Mouse (Mus musculus) stomach, embryonic 14.5 days (tissue): ENCODE measurements around the gene Susd6. TPM values are rescaled to one million over a fixed set of nuclear protein-coding genes. Genes with fewer than 3 reads are reported as not detected.
A peak's percentile ranks its signal among the peaks of the same experiment; 100 is the strongest.

Experiments
- ATAC-seq: fragments of 200-750 bp; cut with Nextera tagmentation; 2 replicates; pipeline ENCODE4 v1.8.0; 2017; ENCODE audit warnings: low read depth, moderate TSS enrichment; ENCODE audit not compliant: insufficient number of reproducible peaks, insufficient read depth, low FRiP score
- H3K27ac ChIP-seq: fragments of 300-500 bp; sonication (generic); 2 replicates; pipeline ENCODE4 v1.5.1; 2014; ENCODE audit warnings: mild to moderate bottlenecking, low read length, moderate library complexity, mixed read lengths
- H3K27me3 ChIP-seq: fragments of 300-500 bp; sonication (generic); 2 replicates; pipeline ENCODE4 v1.6.1; 2014; ENCODE audit warnings: low read length, control low read depth, mixed read lengths; ENCODE audit not compliant: control insufficient read depth, insufficient read depth
- H3K36me3 ChIP-seq: fragments of 300-500 bp; sonication (generic); 2 replicates; pipeline ENCODE4 v1.6.1; 2014; ENCODE audit warnings: mild to moderate bottlenecking, control low read depth, low read length, moderate library complexity, mixed read lengths; ENCODE audit not compliant: control insufficient read depth, insufficient read depth
- H3K4me1 ChIP-seq: fragments of 300-500 bp; sonication (generic); 2 replicates; pipeline ENCODE4 v1.6.1; 2014; ENCODE audit warnings: low read length, control low read depth, mixed read lengths; ENCODE audit not compliant: control insufficient read depth, insufficient read depth
- H3K4me2 ChIP-seq: fragments of 300-500 bp; sonication (generic); replicated peaks from 2 replicates; pipeline ENCODE4 v1.6.1; 2014; ENCODE audit warnings: low read depth, low read length, control low read depth
- H3K4me3 ChIP-seq: fragments of 300-500 bp; sonication (generic); 2 replicates; pipeline ENCODE4 v1.5.1; 2014; ENCODE audit warnings: low read depth, low read length, control low read depth
- H3K9ac ChIP-seq: fragments of 300-500 bp; sonication (generic); replicated peaks from 2 replicates; pipeline ENCODE4 v1.6.1; 2014; ENCODE audit warnings: low read depth, mild to moderate bottlenecking, control low read depth, low read length, moderate library complexity, mixed read lengths
- H3K9me3 ChIP-seq: fragments of 300-500 bp; sonication (generic); 2 replicates; pipeline ENCODE4 v1.6.1; 2016; ENCODE audit warnings: low read depth, low read length, control low read depth; ENCODE audit not compliant: control insufficient read depth
- WGBS: fragments of 180-500 bp; shearing (Covaris S2); extraction: QIAGEN DNeasy Blood & Tissue Kit; methylation state at CpG from one replicate; pipeline ENCODE4 v1.1.7; 2014; 5-methylcytosine and 5-hydroxymethylcytosine counted together
- polyA plus RNA-seq: library from polyadenylated mRNA; unstranded; fragments of >200 nt; fragmentation: Nextera tagmentation; extraction: Ambion mirVana; gene quantifications from 2 replicates; pipeline ENCODE4 v1.2.1, GENCODE M21; 2014

The Susd6 gene
- polyA plus RNA-seq, 1 experiment from 2014 or later, result 20.8 TPM

DNA sequence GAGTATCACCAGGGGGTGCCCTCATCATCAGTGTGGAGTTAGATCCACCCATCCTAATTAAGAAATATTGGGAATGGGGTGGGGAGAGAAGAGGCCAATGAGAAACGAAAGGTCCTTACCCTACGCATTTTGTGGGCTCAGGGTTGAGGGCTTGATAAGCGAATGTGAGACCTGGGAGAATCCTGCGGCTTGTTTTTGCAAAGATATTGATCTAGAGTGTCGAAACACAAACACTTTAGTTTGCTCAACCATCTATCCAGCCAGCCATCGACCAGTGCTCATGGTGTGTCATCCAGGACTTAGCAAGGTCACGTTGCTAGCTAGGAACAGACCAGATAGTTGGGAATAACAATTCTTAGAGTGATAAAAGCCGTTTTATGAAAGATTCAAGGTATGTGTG, 119.3 kb downstream of the Susd6 start:
- Histone ChIP-seq H3K36me3 (no peaks in the 10 kb centered on the region), H3K27me3 (no peaks in the 10 kb centered on the region), H3K4me1 (no peaks in the 10 kb centered on the region), H3K9ac (no peak overlapping the region), H3K4me2 (no peak overlapping the region), H3K27ac (no peak overlapping the region), H3K9me3 (no peaks in the 10 kb centered on the region), H3K4me3 (no peak overlapping the region)
- WGBS, result 75% methylated on average over 8 of the region's 8 CpGs
- no peak for ATAC-seq

DNA sequence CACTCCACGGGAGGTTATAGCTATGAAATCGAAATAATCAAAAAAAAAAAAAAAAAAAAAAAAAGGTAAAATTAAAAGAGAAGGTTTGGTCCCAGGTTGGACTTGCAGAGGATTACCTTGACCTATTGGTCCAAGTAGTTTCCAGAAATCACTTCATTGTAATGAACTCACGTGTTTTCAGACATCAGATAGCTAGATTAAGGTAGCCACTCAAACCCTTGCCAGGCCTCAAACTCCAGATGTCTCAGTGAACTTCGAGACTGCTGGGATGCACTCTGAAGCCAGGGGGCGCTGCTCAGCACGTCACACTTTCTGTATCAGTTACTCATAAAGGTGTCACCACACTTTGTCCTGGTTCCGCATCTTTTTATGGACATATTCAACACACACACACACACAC, 127.5 kb downstream of the Susd6 start:
- Histone ChIP-seq H3K27ac (no peak overlapping the region), H3K4me3 (no peak overlapping the region), H3K9me3 (no peaks in the 10 kb centered on the region), H3K27me3 (no peaks in the 10 kb centered on the region), H3K4me2 (no peak overlapping the region), H3K36me3 (no peaks in the 10 kb centered on the region), H3K4me1 (no peaks in the 10 kb centered on the region), H3K9ac (no peak overlapping the region)
- ATAC-seq, result no peak
- WGBS, result 55% methylated on average over 7 of the region's 7 CpGs

DNA sequence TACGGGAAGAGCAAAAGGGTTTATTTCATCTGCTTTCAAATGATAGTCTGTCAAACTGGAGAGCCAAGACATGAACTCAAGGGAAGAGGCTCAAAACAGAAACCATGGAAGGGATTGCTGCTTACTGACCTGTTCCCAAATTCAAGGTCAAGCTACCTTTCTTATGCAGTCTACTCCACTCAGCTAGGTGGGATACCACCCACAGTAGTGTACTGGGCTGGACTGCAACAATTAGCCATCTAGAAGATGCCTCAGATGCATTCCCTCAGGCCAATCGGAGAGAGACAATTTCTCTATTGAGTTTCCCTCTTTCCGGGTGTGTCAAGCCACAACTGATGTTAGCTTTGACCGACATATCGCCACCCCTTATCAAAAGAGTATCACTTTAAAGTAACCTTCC, 131.0 kb downstream of the Susd6 start:
- ATAC-seq, result no peak
- no peaks in the 10 kb centered on the region for H3K9me3 ChIP-seq
- no peaks in the 10 kb centered on the region for H3K36me3 ChIP-seq
- no peaks in the 10 kb centered on the region for H3K27me3 ChIP-seq
- 93% methylated on average over 5 of the region's 5 CpGs for WGBS
- H3K4me1 ChIP-seq, result no peaks in the 10 kb centered on the region
- H3K4me2 ChIP-seq, result no peak overlapping the region
- H3K9ac ChIP-seq, result no peak overlapping the region
- H3K4me3 ChIP-seq, result no peak overlapping the region
- H3K27ac ChIP-seq, result no peak overlapping the region

DNA sequence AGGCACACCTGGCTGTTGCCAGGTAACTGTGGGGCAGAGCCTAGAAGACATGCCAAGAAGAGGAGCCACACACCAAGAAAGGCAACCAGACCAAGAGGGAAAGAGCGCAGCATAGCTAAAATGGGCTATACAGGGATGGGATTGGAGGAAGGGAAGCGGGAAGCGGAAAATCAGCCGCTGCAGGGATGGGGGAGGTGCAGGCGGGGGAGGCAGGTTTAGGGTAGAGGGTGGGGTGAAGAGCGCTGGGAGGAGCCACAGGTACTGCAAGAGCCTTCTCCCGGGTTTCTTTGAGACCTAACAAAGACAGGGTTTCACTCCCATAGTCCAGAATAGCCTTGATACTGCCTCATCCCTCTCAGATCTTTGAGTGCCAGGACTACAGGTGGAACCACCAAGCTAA, 132.6 kb downstream of the Susd6 start:
- Histone ChIP-seq H3K4me3 (no peak overlapping the region), H3K4me1 (no peaks in the 10 kb centered on the region), H3K36me3 (no peaks in the 10 kb centered on the region), H3K9me3 (no peaks in the 10 kb centered on the region), H3K27ac (peak overlapping the region; percentile 77; the same call in 1 of the 2 replicates), H3K27me3 (no peaks in the 10 kb centered on the region), H3K4me2 (peak overlapping the region; percentile 20; the same call in 1 of the 2 replicates), H3K9ac (no peak overlapping the region)
- 3% methylated on average over 7 of the region's 7 CpGs for WGBS
- peak; percentile 83; the same call in 1 of the 2 replicates for ATAC-seq

DNA sequence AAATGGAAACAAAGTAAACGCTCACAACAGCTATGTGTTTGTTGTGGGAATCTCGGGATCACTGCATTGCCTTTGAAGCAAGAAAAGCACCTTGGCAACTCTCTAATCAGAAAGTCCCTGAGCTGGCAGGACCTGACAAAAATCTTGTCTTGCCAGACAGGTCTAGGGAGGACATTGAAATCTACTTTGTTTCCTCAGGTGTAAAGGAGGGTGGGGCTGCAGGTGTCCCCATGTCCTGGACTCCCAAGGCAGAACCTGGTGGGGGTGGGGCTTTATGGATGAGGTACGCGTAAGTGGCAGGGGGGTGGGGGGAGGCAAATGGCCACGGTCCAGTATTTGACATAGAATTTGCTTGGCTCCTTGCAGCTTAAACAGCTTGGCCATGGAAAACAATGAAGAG, 133.3 kb downstream of the Susd6 start:
- peak overlapping the region; percentile 77 for H3K27ac ChIP-seq
- WGBS, result 43% methylated on average over 5 of the region's 5 CpGs

DNA sequence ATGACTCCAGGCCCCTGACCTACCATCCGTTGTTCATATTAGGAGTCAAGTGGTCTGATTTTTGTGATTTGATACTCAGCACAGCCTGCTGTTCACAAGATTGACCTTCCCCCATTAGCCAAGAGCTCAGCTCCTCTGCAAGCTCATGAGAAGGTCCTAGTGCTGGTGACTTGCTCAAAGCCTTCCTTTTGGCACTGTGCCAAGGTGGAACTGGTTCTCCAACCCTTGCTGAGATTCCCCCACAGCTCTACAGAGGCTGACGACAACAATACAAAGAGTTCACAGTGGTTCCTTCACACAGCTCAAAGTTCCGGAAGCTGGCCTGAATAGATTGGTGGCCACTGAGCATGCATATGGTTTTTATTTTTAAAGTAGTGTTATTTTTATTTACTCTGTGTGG, 133.9 kb downstream of the Susd6 start:
- no peaks in the 10 kb centered on the region for H3K36me3 ChIP-seq
- no peak overlapping the region for H3K4me3 ChIP-seq
- no peaks in the 10 kb centered on the region for H3K27me3 ChIP-seq
- H3K4me1 ChIP-seq, result no peaks in the 10 kb centered on the region
- WGBS, result 63% methylated on average over 3 of the region's 3 CpGs
- peak; percentile 87 for ATAC-seq
- no peak overlapping the region for H3K9ac ChIP-seq
- 0 out of 2 replicates have a peak overlapping the region, but pooled peaks have one; percentile 10 for H3K4me2 ChIP-seq
- peak overlapping the region; percentile 77 for H3K27ac ChIP-seq
- H3K9me3 ChIP-seq, result no peaks in the 10 kb centered on the region

More for the DNA sequence above, 133.3 kb downstream of the Susd6 start:
- ATAC-seq, result 0 out of 2 replicates have a peak, but pooled peaks have one; percentile 39
- H3K4me3 ChIP-seq, result no peak overlapping the region
- H3K9ac ChIP-seq, result no peak overlapping the region
- no peaks in the 10 kb centered on the region for H3K36me3 ChIP-seq
- peak overlapping the region; percentile 20; the same call in 1 of the 2 replicates for H3K4me2 ChIP-seq
- no peaks in the 10 kb centered on the region for H3K27me3 ChIP-seq
- no peaks in the 10 kb centered on the region for H3K9me3 ChIP-seq
- H3K4me1 ChIP-seq, result no peaks in the 10 kb centered on the region

DNA sequence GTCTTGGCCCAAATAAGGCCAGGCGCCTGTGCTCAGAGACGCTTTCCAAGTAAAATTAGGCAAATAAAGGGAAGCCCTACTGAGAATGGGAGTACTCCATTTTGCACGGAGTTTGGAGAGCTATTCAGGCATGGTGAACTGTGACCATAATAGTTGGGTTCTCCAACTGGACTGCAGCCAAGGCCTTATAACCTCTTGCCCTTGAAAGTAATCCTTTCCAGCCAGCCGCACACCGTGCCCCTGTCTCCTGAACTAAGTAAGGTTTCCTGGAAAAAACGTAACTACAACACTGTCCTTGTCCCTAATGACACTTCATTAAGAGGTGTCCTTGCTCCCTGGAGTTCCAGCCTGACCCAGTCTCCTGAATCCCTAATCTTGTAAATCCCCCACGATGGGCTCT, 135.6 kb downstream of the Susd6 start:
- ATAC-seq, result no peak
- no peaks in the 10 kb centered on the region for H3K9me3 ChIP-seq
- no peak overlapping the region for H3K4me2 ChIP-seq
- no peaks in the 10 kb centered on the region for H3K27me3 ChIP-seq
- H3K9ac ChIP-seq, result no peak overlapping the region
- no peaks in the 10 kb centered on the region for H3K4me1 ChIP-seq
- H3K36me3 ChIP-seq, result no peaks in the 10 kb centered on the region
- WGBS, result 53% methylated on average over 7 of the region's 7 CpGs
- H3K27ac ChIP-seq, result no peak overlapping the region
- H3K4me3 ChIP-seq, result no peak overlapping the region

DNA sequence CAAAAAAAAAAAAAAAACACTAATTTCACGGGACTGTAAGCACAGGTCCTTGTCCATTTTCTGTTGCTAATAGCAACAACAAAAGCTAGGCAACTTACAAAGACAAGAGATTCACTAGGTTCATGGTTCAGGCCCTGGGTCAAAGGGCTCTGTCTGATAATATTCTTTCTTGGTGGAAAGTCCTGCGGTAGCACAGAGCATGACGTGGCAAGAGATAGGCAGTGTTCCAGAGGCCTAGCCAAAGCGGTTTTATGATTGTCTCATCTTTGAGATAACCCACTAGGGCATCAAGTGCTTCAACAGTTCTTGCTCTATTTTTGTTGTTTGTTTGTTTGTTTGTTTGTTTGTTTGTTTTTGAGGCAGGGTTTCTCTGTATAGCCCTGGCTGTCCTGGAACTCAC, 136.2 kb downstream of the Susd6 start:
- no peaks in the 10 kb centered on the region for H3K36me3 ChIP-seq
- WGBS, result 88% methylated on average over 4 of the region's 4 CpGs
- H3K4me1 ChIP-seq, result no peaks in the 10 kb centered on the region
- no peak for ATAC-seq
- H3K4me2 ChIP-seq, result no peak overlapping the region
- no peaks in the 10 kb centered on the region for H3K9me3 ChIP-seq
- no peak overlapping the region for H3K27ac ChIP-seq
- H3K9ac ChIP-seq, result no peak overlapping the region
- H3K27me3 ChIP-seq, result no peaks in the 10 kb centered on the region
- no peak overlapping the region for H3K4me3 ChIP-seq

DNA sequence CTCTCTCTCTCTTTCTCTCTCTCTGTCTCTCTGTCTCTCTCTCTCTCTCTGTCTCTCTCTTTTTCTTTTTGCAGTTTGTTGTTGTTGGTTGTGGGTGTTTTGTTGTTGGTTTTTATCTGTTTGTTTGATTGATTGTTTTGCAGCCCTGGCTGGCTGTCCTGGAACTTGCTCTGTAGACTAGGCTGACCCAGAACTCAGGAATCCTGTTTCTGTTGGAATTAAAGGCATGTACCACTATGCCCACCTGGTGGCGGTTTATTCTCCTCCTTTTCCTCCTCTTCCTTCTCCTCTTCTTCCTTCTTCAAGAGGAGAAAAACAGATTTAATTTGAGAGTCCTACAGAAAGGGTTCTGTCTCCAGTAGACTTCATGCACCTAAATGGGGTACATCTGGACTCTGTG, 137.2 kb downstream of the Susd6 start:
- no peaks in the 10 kb centered on the region for H3K9me3 ChIP-seq
- no peak overlapping the region for H3K9ac ChIP-seq
- no peaks in the 10 kb centered on the region for H3K27me3 ChIP-seq
- H3K4me3 ChIP-seq, result no peak overlapping the region
- H3K4me2 ChIP-seq, result no peak overlapping the region
- H3K27ac ChIP-seq, result no peak overlapping the region
- no peak for ATAC-seq
- no peaks in the 10 kb centered on the region for H3K36me3 ChIP-seq
- WGBS, result 65% methylated on average over 1 of the region's 1 CpGs
- no peaks in the 10 kb centered on the region for H3K4me1 ChIP-seq
